Mouse (Mus musculus): ENCODE measurements around the gene Grip1. TPM values are rescaled to one million over a fixed set of nuclear protein-coding genes. Genes with fewer than 3 reads are reported as not detected.

The Grip1 gene
- polyA plus RNA-seq, 1 experiment from 2014 or later, result 17.8 TPM

DNA sequence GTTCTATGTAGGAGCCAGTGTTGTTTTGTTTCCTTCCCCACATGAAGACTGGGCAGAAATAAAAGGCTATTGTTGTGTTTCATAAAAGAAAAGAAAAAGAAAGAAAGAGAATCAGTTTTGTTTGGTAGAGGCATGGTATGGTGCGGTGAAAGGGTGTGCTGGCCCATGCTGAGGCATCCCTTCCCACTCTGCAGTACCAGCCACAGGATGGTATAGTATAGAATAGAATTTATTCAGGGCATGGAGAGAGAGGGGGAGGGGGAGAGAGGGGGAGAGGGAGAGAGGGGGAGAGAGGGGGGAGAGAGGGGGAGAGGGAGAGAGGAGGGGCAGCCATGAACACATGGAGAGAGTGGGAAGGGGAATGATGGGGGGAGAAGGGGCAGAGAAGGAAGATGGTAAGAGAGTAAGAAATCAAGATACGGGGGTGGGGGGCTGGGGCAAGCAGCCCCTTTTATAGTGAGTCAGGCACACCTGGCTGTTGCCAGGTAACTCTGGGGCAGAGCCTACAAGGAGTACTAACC lies 591.1 kb downstream of the Grip1 start:
- Histone ChIP-seq H3K27ac (replicated peaks; ENCODE audit: low read depth, low read length) (no peak overlapping the region), H3K9me3 (ENCODE audit: control insufficient read depth, low read length) (no peaks in the 10 kb centered on the region), H3K9ac (replicated peaks; ENCODE audit: low read length) (no peak overlapping the region), H3K4me1 (ENCODE audit: control insufficient read depth, insufficient read depth, low read length) (no peaks in the 10 kb centered on the region), H3K36me3 (ENCODE audit: control insufficient read depth, insufficient read depth, low read length) (peaks cover 4% of the 10 kb centered on the region; the same call in 1 of the 2 replicates), H3K4me2 (ENCODE audit: low read length) (no peak overlapping the region), H3K4me3 (replicated peaks; ENCODE audit: low read depth, low read length) (no peak overlapping the region), H3K27me3 (ENCODE audit: control insufficient read depth, insufficient read depth, low read length) (no peaks in the 10 kb centered on the region)
- ATAC-seq (ENCODE audit: low FRiP score, low TSS enrichment) (no peak), DNase-seq (no peak)
- WGBS, result 52% methylated on average over 2 of the region's 2 CpGs

DNA sequence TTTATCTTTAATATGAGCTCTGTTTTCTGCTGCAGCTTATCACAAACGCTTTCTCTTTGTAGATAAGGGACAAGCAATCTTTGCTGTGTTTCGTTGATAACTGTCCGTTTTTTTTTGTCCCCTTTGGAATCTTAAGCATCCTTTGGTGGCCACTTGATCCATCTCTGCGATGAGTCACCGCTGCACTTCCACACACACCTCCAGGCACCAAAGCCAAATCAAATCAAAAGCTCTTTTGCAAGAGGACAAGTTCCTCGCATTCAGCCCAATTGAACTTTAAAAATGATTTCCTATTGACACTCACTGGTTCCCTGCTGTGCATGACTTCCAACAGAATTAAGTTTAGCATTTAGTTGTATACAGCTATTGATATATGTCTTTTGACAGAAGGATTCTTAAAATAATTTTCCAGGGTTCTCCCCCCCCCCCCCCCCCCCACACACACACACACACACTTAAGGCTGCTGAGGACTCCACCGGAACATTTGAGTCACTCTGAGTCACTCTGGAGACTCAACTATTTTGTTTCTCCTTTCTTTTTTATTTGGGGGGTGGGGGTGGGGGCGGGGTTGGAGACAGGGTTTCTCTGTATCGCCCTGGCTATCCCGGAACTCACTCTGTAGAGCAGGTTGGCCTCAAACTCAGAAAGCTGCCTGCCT lies 607.1 kb downstream of the Grip1 start:
- H3K36me3 ChIP-seq (ENCODE audit: control insufficient read depth, insufficient read depth, low read length), result no peaks in the 10 kb centered on the region
- DNase-seq (no peak), ATAC-seq (ENCODE audit: low FRiP score, low TSS enrichment) (no peak)
- no peak overlapping the region for H3K4me3 ChIP-seq (replicated peaks; ENCODE audit: low read depth, low read length)
- no peak overlapping the region for H3K4me2 ChIP-seq (ENCODE audit: low read length)
- 83% methylated on average over 10 of the region's 10 CpGs for WGBS
- no peaks in the 10 kb centered on the region for H3K27me3 ChIP-seq (ENCODE audit: control insufficient read depth, insufficient read depth, low read length)
- no peaks in the 10 kb centered on the region for H3K4me1 ChIP-seq (ENCODE audit: control insufficient read depth, insufficient read depth, low read length)
- no peaks in the 10 kb centered on the region for H3K9me3 ChIP-seq (ENCODE audit: control insufficient read depth, low read length)
- H3K9ac ChIP-seq (replicated peaks; ENCODE audit: low read length), result no peak overlapping the region
- no peak overlapping the region for H3K27ac ChIP-seq (replicated peaks; ENCODE audit: low read depth, low read length)

DNA sequence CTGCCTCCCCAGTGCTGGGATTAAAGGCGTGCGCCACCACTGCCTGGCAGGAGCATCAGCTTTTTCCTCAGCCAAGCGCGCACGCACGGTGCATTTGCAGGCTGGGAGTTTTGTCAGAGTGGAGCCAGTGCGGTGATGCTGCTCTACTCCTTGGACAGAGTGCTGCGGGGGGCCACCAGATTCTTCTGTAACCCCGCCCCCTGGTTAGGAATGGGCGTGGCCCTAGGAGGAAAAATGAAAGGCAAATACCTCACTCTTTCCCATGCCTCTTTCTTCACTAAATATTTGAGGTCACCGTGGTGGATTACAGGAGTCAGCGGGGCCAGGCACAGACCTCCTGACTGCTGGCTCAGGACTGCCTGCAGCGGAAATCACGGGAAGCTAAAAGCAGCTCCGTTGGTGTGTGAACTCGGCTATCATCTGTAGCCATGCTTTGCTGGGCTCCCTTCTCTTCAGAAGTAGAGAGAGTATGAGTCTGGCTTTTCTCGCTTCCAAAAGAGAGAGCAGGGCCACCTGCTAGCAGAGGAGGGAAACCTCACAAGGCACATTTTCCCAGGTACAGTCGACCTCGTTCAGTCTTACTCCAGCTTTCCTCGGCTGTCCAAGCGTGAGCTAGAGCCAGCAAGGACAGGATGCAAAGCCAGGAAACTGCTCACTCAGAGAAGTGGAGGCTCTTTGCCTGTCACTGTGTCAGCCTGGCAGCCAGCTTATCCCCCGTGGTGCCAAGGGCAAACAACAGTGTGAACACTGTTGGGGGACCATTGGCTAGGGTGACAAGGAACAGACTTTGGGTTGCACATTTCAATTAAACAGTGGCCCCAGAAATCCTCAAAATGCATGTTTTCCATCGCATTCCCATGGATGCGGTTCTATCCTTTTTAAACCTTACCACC lies 607.9 kb downstream of the Grip1 start:
- Histone ChIP-seq H3K4me2 (ENCODE audit: low read length) (no peak overlapping the region), H3K9me3 (ENCODE audit: control insufficient read depth, low read length) (no peaks in the 10 kb centered on the region), H3K9ac (replicated peaks; ENCODE audit: low read length) (no peak overlapping the region), H3K27ac (replicated peaks; ENCODE audit: low read depth, low read length) (no peak overlapping the region), H3K4me1 (ENCODE audit: control insufficient read depth, insufficient read depth, low read length) (no peaks in the 10 kb centered on the region), H3K4me3 (replicated peaks; ENCODE audit: low read depth, low read length) (no peak overlapping the region), H3K27me3 (ENCODE audit: control insufficient read depth, insufficient read depth, low read length) (no peaks in the 10 kb centered on the region), H3K36me3 (ENCODE audit: control insufficient read depth, insufficient read depth, low read length) (no peaks in the 10 kb centered on the region)
- DNase-seq, result no peak
- ATAC-seq (ENCODE audit: low FRiP score, low TSS enrichment), result no peak
- 82% methylated on average over 24 of the region's 24 CpGs for WGBS

- Histone ChIP-seq H3K27me3 (ENCODE audit: control insufficient read depth, insufficient read depth, low read length) (no peaks in the 10 kb centered on the region), H3K36me3 (ENCODE audit: control insufficient read depth, insufficient read depth, low read length) (no peaks in the 10 kb centered on the region), H3K27ac (replicated peaks; ENCODE audit: low read depth, low read length) (no peak overlapping the region), H3K4me3 (replicated peaks; ENCODE audit: low read depth, low read length) (no peak overlapping the region), H3K4me2 (ENCODE audit: low read length) (no peak overlapping the region), H3K9ac (replicated peaks; ENCODE audit: low read length) (no peak overlapping the region), H3K4me1 (ENCODE audit: control insufficient read depth, insufficient read depth, low read length) (no peaks in the 10 kb centered on the region), H3K9me3 (ENCODE audit: control insufficient read depth, low read length) (no peaks in the 10 kb centered on the region)
- peak; percentile 65 for DNase-seq
- 24% methylated on average over 5 of the region's 5 CpGs for WGBS
- no peak for ATAC-seq (ENCODE audit: low FRiP score, low TSS enrichment)
Measured at GRCm38 (mm10) chr10:120064424-120064823, 610.8 kb downstream of the Grip1 start.

GRCm38 (mm10) chr10:120066319-120066718 lies 612.7 kb downstream of the Grip1 start:
- H3K9me3 ChIP-seq (ENCODE audit: control insufficient read depth, low read length), result no peaks in the 10 kb centered on the region
- no peak overlapping the region for H3K27ac ChIP-seq (replicated peaks; ENCODE audit: low read depth, low read length)
- no peaks in the 10 kb centered on the region for H3K36me3 ChIP-seq (ENCODE audit: control insufficient read depth, insufficient read depth, low read length)
- no peak overlapping the region for H3K4me2 ChIP-seq (ENCODE audit: low read length)
- H3K9ac ChIP-seq (replicated peaks; ENCODE audit: low read length), result no peak overlapping the region
- ATAC-seq (ENCODE audit: low FRiP score, low TSS enrichment) (no peak), DNase-seq (no peak)
- no peak overlapping the region for H3K4me3 ChIP-seq (replicated peaks; ENCODE audit: low read depth, low read length)
- 79% methylated on average over 10 of the region's 10 CpGs for WGBS
- H3K27me3 ChIP-seq (ENCODE audit: control insufficient read depth, insufficient read depth, low read length), result no peaks in the 10 kb centered on the region
- no peaks in the 10 kb centered on the region for H3K4me1 ChIP-seq (ENCODE audit: control insufficient read depth, insufficient read depth, low read length)

DNA sequence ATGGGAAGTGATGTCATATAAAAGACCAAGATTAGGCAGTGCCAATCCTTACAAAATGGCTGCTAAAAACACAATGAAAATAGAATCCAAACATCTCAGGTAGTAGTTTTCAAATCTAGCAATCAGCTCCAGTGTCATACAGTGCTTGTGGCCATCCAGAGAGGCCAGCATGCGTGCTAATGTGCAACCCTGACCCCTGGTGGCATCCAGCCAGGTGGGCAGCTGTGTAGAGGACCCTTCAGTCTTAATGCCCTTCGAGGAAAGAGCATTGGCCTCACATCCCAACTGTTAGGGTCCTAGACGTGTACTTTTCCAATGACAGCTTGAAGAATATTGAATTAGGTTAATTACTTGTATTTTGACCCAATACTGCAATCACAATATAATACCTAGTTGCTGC lies 624.2 kb downstream of the Grip1 start:
- 0 out of 2 replicates have a peak, but pooled peaks cover 3% of the 10 kb centered on the region for H3K9me3 ChIP-seq (ENCODE audit: control insufficient read depth, low read length)
- DNase-seq (peak; percentile 31), ATAC-seq (ENCODE audit: low FRiP score, low TSS enrichment) (no peak)
- H3K36me3 ChIP-seq (ENCODE audit: control insufficient read depth, insufficient read depth, low read length), result peaks cover 26% of the 10 kb centered on the region
- no peak overlapping the region for H3K9ac ChIP-seq (replicated peaks; ENCODE audit: low read length)
- H3K4me1 ChIP-seq (ENCODE audit: control insufficient read depth, insufficient read depth, low read length), result no peaks in the 10 kb centered on the region
- no peak overlapping the region for H3K4me2 ChIP-seq (ENCODE audit: low read length)
- no peak overlapping the region for H3K27ac ChIP-seq (replicated peaks; ENCODE audit: low read depth, low read length)
- no peaks in the 10 kb centered on the region for H3K27me3 ChIP-seq (ENCODE audit: control insufficient read depth, insufficient read depth, low read length)
- H3K4me3 ChIP-seq (replicated peaks; ENCODE audit: low read depth, low read length), result no peak overlapping the region
- 80% methylated on average over 3 of the region's 3 CpGs for WGBS

DNA sequence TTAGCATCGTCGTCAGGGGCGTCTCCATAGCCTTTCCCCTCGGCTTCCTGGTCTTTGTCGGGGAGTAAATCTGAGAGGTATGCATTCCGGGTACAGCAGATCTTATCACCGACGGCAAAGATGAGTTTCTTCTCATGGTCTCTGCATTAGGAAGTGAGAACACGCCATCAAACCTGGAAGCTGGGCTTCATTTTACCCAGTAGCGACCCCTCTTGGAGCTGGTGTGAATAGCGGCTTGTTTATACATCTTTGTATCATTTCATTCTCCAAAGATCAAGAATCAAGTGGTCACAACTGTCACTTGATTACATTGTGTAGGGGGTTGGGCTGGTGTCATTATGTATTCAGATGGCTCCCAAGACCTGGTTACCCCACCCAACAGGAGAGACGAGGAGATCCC lies 638.9 kb downstream of the Grip1 start:
- Histone ChIP-seq H3K4me3 (replicated peaks; ENCODE audit: low read depth, low read length) (no peak overlapping the region), H3K9ac (replicated peaks; ENCODE audit: low read length) (no peak overlapping the region), H3K36me3 (ENCODE audit: control insufficient read depth, insufficient read depth, low read length) (peaks cover 13% of the 10 kb centered on the region; the same call in 1 of the 2 replicates), H3K9me3 (ENCODE audit: control insufficient read depth, low read length) (no peaks in the 10 kb centered on the region), H3K27me3 (ENCODE audit: control insufficient read depth, insufficient read depth, low read length) (no peaks in the 10 kb centered on the region), H3K4me2 (ENCODE audit: low read length) (no peak overlapping the region), H3K27ac (replicated peaks; ENCODE audit: low read depth, low read length) (no peak overlapping the region), H3K4me1 (ENCODE audit: control insufficient read depth, insufficient read depth, low read length) (no peaks in the 10 kb centered on the region)
- DNase-seq (no peak), ATAC-seq (ENCODE audit: low FRiP score, low TSS enrichment) (no peak)
- WGBS, result 91% methylated on average over 12 of the region's 12 CpGs

- Histone ChIP-seq H3K36me3 (ENCODE audit: control insufficient read depth, insufficient read depth, low read length) (peaks cover 8% of the 10 kb centered on the region; the same call in 1 of the 2 replicates), H3K27ac (replicated peaks; ENCODE audit: low read depth, low read length) (no peak overlapping the region), H3K9me3 (ENCODE audit: control insufficient read depth, low read length) (no peaks in the 10 kb centered on the region), H3K4me3 (replicated peaks; ENCODE audit: low read depth, low read length) (no peak overlapping the region), H3K9ac (replicated peaks; ENCODE audit: low read length) (no peak overlapping the region), H3K4me1 (ENCODE audit: control insufficient read depth, insufficient read depth, low read length) (no peaks in the 10 kb centered on the region), H3K4me2 (ENCODE audit: low read length) (no peak overlapping the region), H3K27me3 (ENCODE audit: control insufficient read depth, insufficient read depth, low read length) (no peaks in the 10 kb centered on the region)
- DNase-seq (no peak), ATAC-seq (ENCODE audit: low FRiP score, low TSS enrichment) (no peak)
- 96% methylated on average over 9 of the region's 9 CpGs for WGBS
Measured at GRCm38 (mm10) chr10:120095136-120095535, 641.5 kb downstream of the Grip1 start.
